Mouse (Mus musculus): Measurements from ENCODE around the gene Spata32.

DNA sequence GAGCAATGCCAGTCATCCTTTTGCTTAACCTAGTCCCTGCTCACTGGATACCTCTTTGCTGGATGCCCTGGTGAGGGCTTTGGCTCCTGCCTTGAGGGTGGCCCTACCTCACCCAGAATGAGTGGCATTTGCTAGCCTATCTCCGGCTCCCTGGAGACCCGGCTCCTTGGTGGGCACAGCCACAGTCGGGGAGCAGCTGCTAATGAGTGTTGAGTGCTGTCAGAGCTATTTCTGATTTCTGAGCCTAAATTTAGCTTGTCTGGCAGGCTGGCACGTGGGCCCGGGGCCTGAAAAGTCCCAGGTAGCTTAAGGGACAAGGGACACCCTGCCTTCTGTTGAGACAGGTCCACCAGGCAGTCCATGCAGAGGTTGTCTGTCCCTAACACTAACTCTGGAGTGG is 41.0 kb downstream of the Spata32 start:
- TF ChIP-seq CTCF (IDR thresholded peaks at IDR 0.05; ENCODE audit: insufficient read depth, low read length) (no peak), POLR2A (IDR thresholded peaks at IDR 0.05; ENCODE audit: borderline replicate concordance, extremely low read depth, low read depth, low read length) (no peak)

Data from lung, adult 2 months (tissue).